Mouse (Mus musculus) forebrain, embryonic 11.5 days (tissue): ENCODE data around the gene Abcb7. TPM values are rescaled to one million over a fixed set of nuclear protein-coding genes. Genes with fewer than 3 reads are reported as not detected.

Source experiments
- ATAC-seq: fragments of 200-750 bp; cut with Nextera tagmentation; replicated peaks from 2 replicates; pipeline ENCODE4 v1.8.0; 2017; ENCODE audit warnings: moderate TSS enrichment; ENCODE audit not compliant: low FRiP score
- DNase-seq: peaks from one replicate; pipeline ENCODE4 v3.0.0-alpha.2; 2017; ENCODE audit warnings: low spot score
- H3K27ac ChIP-seq: fragments of 300-500 bp; sonication (generic); 2 replicates; pipeline ENCODE4 v1.5.1; 2014; ENCODE audit warnings: low read depth, low read length
- H3K27me3 ChIP-seq: fragments of 300-500 bp; sonication (generic); 2 replicates; pipeline ENCODE4 v1.6.1; 2014; ENCODE audit warnings: mild to moderate bottlenecking, low read length, mixed read lengths; ENCODE audit not compliant: control insufficient read depth, insufficient read depth
- H3K36me3 ChIP-seq: fragments of 300-500 bp; sonication (generic); 2 replicates; pipeline ENCODE4 v1.6.1; 2014; ENCODE audit warnings: mild to moderate bottlenecking, low read length, moderate library complexity, mixed read lengths; ENCODE audit not compliant: control insufficient read depth, insufficient read depth
- H3K4me1 ChIP-seq: fragments of 300-500 bp; sonication (generic); replicated peaks from 2 replicates; pipeline ENCODE4 v1.6.1; 2014; ENCODE audit warnings: low read length, mixed read lengths; ENCODE audit not compliant: control insufficient read depth, insufficient read depth
- H3K4me2 ChIP-seq: fragments of 300-500 bp; sonication (generic); 2 replicates; pipeline ENCODE4 v1.6.1; 2014; ENCODE audit warnings: low read depth, mild to moderate bottlenecking, low read length, moderate library complexity, mixed read lengths; ENCODE audit not compliant: severe bottlenecking
- H3K4me3 ChIP-seq: fragments of 300-500 bp; sonication (generic); 2 replicates; pipeline ENCODE4 v1.5.1; 2014; ENCODE audit warnings: low read depth, low read length
- H3K9ac ChIP-seq: fragments of 300-500 bp; sonication (generic); 2 replicates; pipeline ENCODE4 v1.6.1; 2014; ENCODE audit warnings: low read length
- H3K9me3 ChIP-seq: fragments of 300-500 bp; sonication (generic); 2 replicates; pipeline ENCODE4 v1.6.1; 2016; ENCODE audit warnings: low read length, mixed read lengths; ENCODE audit not compliant: control insufficient read depth
- WGBS: fragments of 180-500 bp; shearing (Covaris S2); extraction: QIAGEN DNeasy Blood & Tissue Kit; methylation state at CpG from one replicate; pipeline ENCODE4 v1.1.7; 2014; 5-methylcytosine and 5-hydroxymethylcytosine counted together
- polyA plus RNA-seq: library from polyadenylated mRNA; unstranded; fragments of >200 nt; fragmentation: Nextera tagmentation; extraction: Ambion mirVana; gene quantifications from 2 replicates; pipeline ENCODE4 v1.2.1, GENCODE M21; 2014

Gene Abcb7
- polyA plus RNA-seq, 1 experiment from 2014 or later = 20.4 TPM

DNA sequence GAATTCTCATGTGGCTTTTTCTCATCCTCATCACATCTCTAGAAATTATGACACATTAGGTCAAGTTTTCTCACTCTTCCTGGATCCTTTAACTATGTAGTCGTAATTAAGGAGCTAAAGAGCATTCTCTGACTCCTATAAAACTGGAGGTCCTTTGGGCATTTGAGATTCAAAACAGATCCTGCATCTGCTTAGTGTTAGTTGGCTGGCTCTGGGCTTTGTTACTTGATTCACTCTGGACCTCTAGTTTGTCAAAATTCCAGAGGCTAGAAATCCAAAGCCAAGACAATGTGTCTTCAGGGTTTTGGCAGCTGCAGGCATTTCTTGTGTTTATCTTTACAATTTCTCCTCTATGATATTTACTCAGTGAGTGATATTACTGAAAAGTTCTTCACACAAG, 157.1 kb downstream of the Abcb7 start:
- Histone ChIP-seq H3K27ac (no peak overlapping the region), H3K4me3 (no peak overlapping the region), H3K4me1 (no peaks in the 10 kb centered on the region), H3K9me3 (no peaks in the 10 kb centered on the region), H3K27me3 (no peaks in the 10 kb centered on the region), H3K9ac (no peak overlapping the region), H3K36me3 (no peaks in the 10 kb centered on the region), H3K4me2 (no peak overlapping the region)
- ATAC-seq = no peak
- WGBS = 67% methylated on average over 1 of the region's 1 CpGs
- no peak for DNase-seq

Other genes starting within 250 kb of the Abcb7 start
- 1.3 TPM in 2 replicates for gene Nexmif, start 212.7 kb downstream of the Abcb7 start, polyA plus RNA-seq
- gene Uprt, start 69.0 kb upstream of the Abcb7 start, polyA plus RNA-seq = 2.1 and 3.0 TPM in 2 replicates